Mouse (Mus musculus): Measurements from ENCODE around the gene Abcc2. TPM values are rescaled to one million over a fixed set of nuclear protein-coding genes. Genes with fewer than 3 reads are reported as not detected.

Abcc2 gene
- polyA plus RNA-seq, 1 experiment from 2014 or later = 0.12 TPM

- ATAC-seq (ENCODE audit: low FRiP score, low read depth) = no peak
- 47% methylated on average over 2 of the region's 2 CpGs for WGBS
- Histone ChIP-seq H3K27me3 (no peaks in the 10 kb centered on the region), H3K4me2 (no peak overlapping the region), H3K36me3 (no peaks in the 10 kb centered on the region), H3K4me1 (replicated peaks) (0 out of 2 replicates have a peak, but pooled peaks cover 4% of the 10 kb centered on the region), H3K9ac (no peak overlapping the region), H3K4me3 (no peak overlapping the region), H3K27ac (replicated peaks) (no peak overlapping the region), H3K9me3 (no peaks in the 10 kb centered on the region)
Measured at GRCm38 (mm10) chr19:43887725-43888124, 105.7 kb downstream of the Abcc2 start.

Other genes with a start within 250 kb of the Abcc2 start
- gene Nkx2-3, start 169.9 kb upstream of the Abcc2 start, polyA plus RNA-seq (2015; fragmentation: Nextera tagmentation; extraction: Ambion mirVana) = 0.21 and 1.1 TPM in 2 replicates
- 16.0 and 16.4 TPM in 2 replicates for gene Slc25a28, start 107.3 kb upstream of the Abcc2 start, polyA plus RNA-seq (2015; fragmentation: Nextera tagmentation; extraction: Ambion mirVana)
- gene Entpd7, start 92.5 kb upstream of the Abcc2 start, polyA plus RNA-seq (2015; fragmentation: Nextera tagmentation; extraction: Ambion mirVana) = 8.3 and 8.4 TPM in 2 replicates
- 6.5 and 7.8 TPM in 2 replicates for gene Cutc, start 29.2 kb upstream of the Abcc2 start, polyA plus RNA-seq (2015; fragmentation: Nextera tagmentation; extraction: Ambion mirVana)
- 12.9 and 13.9 TPM in 2 replicates for gene Cox15, start 29.2 kb upstream of the Abcc2 start, polyA plus RNA-seq (2015; fragmentation: Nextera tagmentation; extraction: Ambion mirVana)
- gene Dnmbp, start 158.0 kb downstream of the Abcc2 start, polyA plus RNA-seq (2015; fragmentation: Nextera tagmentation; extraction: Ambion mirVana) = 8.4 and 9.1 TPM in 2 replicates
- gene Cpn1, start 204.4 kb downstream of the Abcc2 start, polyA plus RNA-seq (2015; fragmentation: Nextera tagmentation; extraction: Ambion mirVana) = 0.25 and 0.26 TPM in 2 replicates
- gene Cyp2c23, start 247.0 kb downstream of the Abcc2 start, polyA plus RNA-seq (2015; fragmentation: Nextera tagmentation; extraction: Ambion mirVana) = 0.13 TPM in 1 of 2 replicates, not detected in the other